Mouse (Mus musculus): ENCODE measurements around the gene Hist1h2af. TPM values are rescaled to one million over a fixed set of nuclear protein-coding genes. Genes with fewer than 3 reads are reported as not detected.
A peak's percentile ranks its signal among the peaks of the same experiment; 100 is the strongest.
"Not testable (repeated sequence)": the region's sequence is repeated elsewhere in the genome, so short reads cannot be mapped to it uniquely, and the experiment has no call there.

The Hist1h2af gene
- polyA plus RNA-seq, 1 experiment from 2014 or later = 13.6 TPM

- Histone ChIP-seq H3K4me1 (replicated peaks) (peaks cover 45% of the 10 kb centered on the region), H3K27ac (peak overlapping the region; percentile 97), H3K4me3 (replicated peaks) (peak overlapping the region; percentile 62), H3K4me2 (peak overlapping the region; percentile 59), H3K9ac (peak overlapping the region; percentile 83)
- not testable (repeated sequence) for H3K27me3 ChIP-seq; H3K36me3 ChIP-seq; ATAC-seq (ENCODE audit: low read depth); H3K9me3 ChIP-seq (replicated peaks); DNase-seq
- under 1% methylated on average over 11 of the region's 39 CpGs for WGBS (ENCODE audit: insufficient replicate concordance)
Measured at GRCm38 (mm10) chr13:23574546-23575170, 41.0 kb downstream of the Hist1h2af start.

GRCm38 (mm10) chr13:23575271-23575851 is 41.7 kb downstream of the Hist1h2af start, which contains the start of gene Hist1h3d:
Gene Hist1h3d (plus strand): TSS chr13:23575763.
- H3K27me3 ChIP-seq = no peaks in the 10 kb centered on the region

GRCm38 (mm10) chr13:23575864-23576313 is 42.2 kb downstream of the Hist1h2af start:
- not testable (repeated sequence) for ATAC-seq (ENCODE audit: low read depth); DNase-seq; H3K36me3 ChIP-seq; H3K27me3 ChIP-seq; H3K9me3 ChIP-seq (replicated peaks)
- H3K9ac ChIP-seq = peak overlapping the region; percentile 83
- WGBS (ENCODE audit: insufficient replicate concordance) = under 1% methylated on average over 11 of the region's 40 CpGs
- H3K27ac ChIP-seq = peak overlapping the region; percentile 97
- H3K4me2 ChIP-seq = peak overlapping the region; percentile 74
- peak overlapping the region; percentile 62 for H3K4me3 ChIP-seq (replicated peaks)
- H3K4me1 ChIP-seq (replicated peaks) = peaks cover 47% of the 10 kb centered on the region

More at GRCm38 (mm10) chr13:23575271-23575851, 41.7 kb downstream of the Hist1h2af start, which contains the start of gene Hist1h3d:
- Histone ChIP-seq H3K4me1 (replicated peaks) (peaks cover 43% of the 10 kb centered on the region), H3K4me2 (peak within 1 kb of the TSS; percentile 74), H3K4me3 (replicated peaks) (peak within 1 kb of the TSS; percentile 62), H3K9me3 (replicated peaks) (no peaks in the 10 kb centered on the region), H3K36me3 (no peaks in the 10 kb centered on the region), H3K9ac (peak within 1 kb of the TSS; percentile 83), H3K27ac (peak within 1 kb of the TSS; percentile 97)
- ATAC-seq (ENCODE audit: low read depth) (peak; percentile 29), DNase-seq (peak; percentile 83)
- WGBS (ENCODE audit: insufficient replicate concordance) = under 1% methylated on average over 18 of the region's 18 CpGs

GRCm38 (mm10) chr13:23576351-23576881 is 42.7 kb downstream of the Hist1h2af start:
- ATAC-seq (ENCODE audit: low read depth) = no peak
- DNase-seq = no peak
- Histone ChIP-seq H3K9me3 (replicated peaks) (no peaks in the 10 kb centered on the region), H3K36me3 (no peaks in the 10 kb centered on the region), H3K4me1 (replicated peaks) (peaks cover 51% of the 10 kb centered on the region), H3K9ac (peak overlapping the region; percentile 83), H3K4me3 (replicated peaks) (peak overlapping the region; percentile 62), H3K27me3 (no peaks in the 10 kb centered on the region), H3K4me2 (peak overlapping the region; percentile 74), H3K27ac (peak overlapping the region; percentile 97)
- WGBS (ENCODE audit: insufficient replicate concordance) = 7% methylated on average over 7 of the region's 7 CpGs

GRCm38 (mm10) chr13:23576906-23577639 is 43.4 kb downstream of the Hist1h2af start:
- H3K4me2 ChIP-seq = peak overlapping the region; percentile 74
- 34% methylated on average over 6 of the region's 6 CpGs for WGBS (ENCODE audit: insufficient replicate concordance)
- no peak for DNase-seq

GRCm38 (mm10) chr13:23577835-23578234 is 44.1 kb downstream of the Hist1h2af start:
- DNase-seq (no peak), ATAC-seq (ENCODE audit: low read depth) (no peak)
- H3K9me3 ChIP-seq (replicated peaks) = no peaks in the 10 kb centered on the region
- 79% methylated on average over 1 of the region's 1 CpGs for WGBS (ENCODE audit: insufficient replicate concordance)
- H3K4me1 ChIP-seq (replicated peaks) = peaks cover 57% of the 10 kb centered on the region
- H3K9ac ChIP-seq = peak overlapping the region; percentile 83
- H3K27me3 ChIP-seq = no peaks in the 10 kb centered on the region
- no peaks in the 10 kb centered on the region for H3K36me3 ChIP-seq
- no peak overlapping the region for H3K4me3 ChIP-seq (replicated peaks)
- peak overlapping the region; percentile 50 for H3K4me2 ChIP-seq
- peak overlapping the region; percentile 97 for H3K27ac ChIP-seq

More at GRCm38 (mm10) chr13:23576906-23577639, 43.4 kb downstream of the Hist1h2af start:
- ATAC-seq (ENCODE audit: low read depth) = no peak
- Histone ChIP-seq H3K27me3 (no peaks in the 10 kb centered on the region), H3K4me1 (replicated peaks) (peaks cover 55% of the 10 kb centered on the region), H3K36me3 (no peaks in the 10 kb centered on the region), H3K27ac (peak overlapping the region; percentile 97), H3K4me3 (replicated peaks) (peak overlapping the region; percentile 62), H3K9ac (peak overlapping the region; percentile 83), H3K9me3 (replicated peaks) (no peaks in the 10 kb centered on the region)

GRCm38 (mm10) chr13:23581408-23582218 is 47.9 kb downstream of the Hist1h2af start, which contains the start of gene Hist1h4d:
Gene Hist1h4d (plus strand): TSS chr13:23581598.
- DNase-seq (peak; percentile 94), ATAC-seq (ENCODE audit: low read depth) (peak; percentile 80)
- H3K4me3 ChIP-seq (replicated peaks) = peak within 1 kb of the TSS; percentile 63
- peaks cover 63% of the 10 kb centered on the region for H3K4me1 ChIP-seq (replicated peaks)
- no peaks in the 10 kb centered on the region for H3K27me3 ChIP-seq
- peak within 1 kb of the TSS; percentile 78 for H3K4me2 ChIP-seq
- no peaks in the 10 kb centered on the region for H3K36me3 ChIP-seq
- peak within 1 kb of the TSS; percentile 100 for H3K27ac ChIP-seq
- peak within 1 kb of the TSS; percentile 88 for H3K9ac ChIP-seq
- H3K9me3 ChIP-seq (replicated peaks) = no peaks in the 10 kb centered on the region
- under 1% methylated on average over 42 of the region's 43 CpGs for WGBS (ENCODE audit: insufficient replicate concordance)

- Histone ChIP-seq H3K4me1 (replicated peaks) (peaks cover 61% of the 10 kb centered on the region), H3K9ac (peak overlapping the region; percentile 88)
- DNase-seq = peak; percentile 34
Measured at GRCm38 (mm10) chr13:23582219-23583056, 48.7 kb downstream of the Hist1h2af start.

GRCm38 (mm10) chr13:23583387-23584068 is 49.8 kb downstream of the Hist1h2af start:
- no peaks in the 10 kb centered on the region for H3K36me3 ChIP-seq
- no peak for DNase-seq
- H3K9me3 ChIP-seq (replicated peaks) = no peaks in the 10 kb centered on the region
- H3K4me3 ChIP-seq (replicated peaks) = peak overlapping the region; percentile 63
- peaks cover 60% of the 10 kb centered on the region for H3K4me1 ChIP-seq (replicated peaks)
- H3K27me3 ChIP-seq = no peaks in the 10 kb centered on the region
- H3K27ac ChIP-seq = peak overlapping the region; percentile 100
- H3K9ac ChIP-seq = peak overlapping the region; percentile 88
- ATAC-seq (ENCODE audit: low read depth) = no peak
- peak overlapping the region; percentile 78 for H3K4me2 ChIP-seq

More at GRCm38 (mm10) chr13:23582219-23583056, 48.7 kb downstream of the Hist1h2af start:
- peak; percentile 2; the same call in 1 of the 2 replicates for ATAC-seq (ENCODE audit: low read depth)
- H3K36me3 ChIP-seq = no peaks in the 10 kb centered on the region
- H3K27me3 ChIP-seq = no peaks in the 10 kb centered on the region
- peak overlapping the region; percentile 78 for H3K4me2 ChIP-seq
- 8% methylated on average over 6 of the region's 6 CpGs for WGBS (ENCODE audit: insufficient replicate concordance)
- no peaks in the 10 kb centered on the region for H3K9me3 ChIP-seq (replicated peaks)
- H3K27ac ChIP-seq = peak overlapping the region; percentile 100
- peak overlapping the region; percentile 63 for H3K4me3 ChIP-seq (replicated peaks)
